Mouse (Mus musculus) lung, postnatal 36 days (tissue): ENCODE measurements at regions not wholly inside any gene's neighbourhood (a gene's known extent, or its start where the extent isn't known, plus 50 kb on each side); places are given as distances from the start of the nearest gene placed in this dataset.
"Not testable (repeated sequence)": the region's sequence is repeated elsewhere in the genome, so short reads cannot be mapped to it uniquely, and the experiment has no call there.

Source experiments
- DNase-seq: peaks from one replicate; pipeline ENCODE4 v3.0.0; 2022; ENCODE audit warnings: mixed read lengths

GRCm38 (mm10) chr6:37618990-37619389 lies 89.0 kb downstream of the Akr1d1 start:
- peak; percentile 70 for DNase-seq

- no peak for DNase-seq
These were observed 91.5 kb downstream of the Akr1d1 start for GRCm38 (mm10) chr6:37621364-37622029.

GRCm38 (mm10) chr6:37622273-37622672 lies 92.3 kb downstream of the Akr1d1 start:
- no peak for DNase-seq

- DNase-seq, result peak; percentile 52
These were observed 97.2 kb downstream of the Akr1d1 start for GRCm38 (mm10) chr6:37627206-37627605.

- no peak for DNase-seq
These were observed 104.0 kb downstream of the Akr1d1 start for GRCm38 (mm10) chr6:37633948-37634347.

GRCm38 (mm10) chr6:37642066-37642465 lies 112.1 kb downstream of the Akr1d1 start:
- DNase-seq, result no peak

- no peak for DNase-seq
These were observed 112.7 kb downstream of the Akr1d1 start for GRCm38 (mm10) chr6:37642701-37643121.

GRCm38 (mm10) chr6:37643176-37643575 lies 113.2 kb downstream of the Akr1d1 start:
- no peak for DNase-seq

- DNase-seq, result no peak
These were observed 113.7 kb downstream of the Akr1d1 start for GRCm38 (mm10) chr6:37643718-37644117.

GRCm38 (mm10) chr6:37645551-37645950 lies 115.6 kb downstream of the Akr1d1 start:
- DNase-seq, result no peak

GRCm38 (mm10) chr6:37657300-37657699 lies 127.3 kb downstream of the Akr1d1 start:
- not testable (repeated sequence) for DNase-seq

GRCm38 (mm10) chr6:37658021-37658650 lies 128.2 kb downstream of the Akr1d1 start:
- no peak for DNase-seq

GRCm38 (mm10) chr6:37662747-37663146 lies 132.8 kb downstream of the Akr1d1 start:
- DNase-seq, result no peak

GRCm38 (mm10) chr6:37665576-37665975 lies 135.6 kb downstream of the Akr1d1 start:
- no peak for DNase-seq

- no peak for DNase-seq
These were observed 139.4 kb downstream of the Akr1d1 start for GRCm38 (mm10) chr6:37669407-37669806.

GRCm38 (mm10) chr6:37670701-37671100 lies 140.7 kb downstream of the Akr1d1 start:
- no peak for DNase-seq

GRCm38 (mm10) chr6:37679871-37680270 lies 149.9 kb downstream of the Akr1d1 start:
- DNase-seq, result no peak

- DNase-seq, result peak; percentile 64
These were observed 151.4 kb downstream of the Akr1d1 start for GRCm38 (mm10) chr6:37681331-37681730.

- DNase-seq, result no peak
These were observed 156.1 kb downstream of the Akr1d1 start for GRCm38 (mm10) chr6:37686094-37686493.

GRCm38 (mm10) chr6:37688866-37689617 lies 159.1 kb downstream of the Akr1d1 start:
- no peak for DNase-seq

- no peak for DNase-seq
These were observed 159.7 kb downstream of the Akr1d1 start for GRCm38 (mm10) chr6:37689696-37690095.

GRCm38 (mm10) chr6:37691976-37692644 lies 162.1 kb downstream of the Akr1d1 start:
- no peak for DNase-seq

GRCm38 (mm10) chr6:37692758-37693157 lies 162.8 kb downstream of the Akr1d1 start:
- no peak for DNase-seq
